Mouse (Mus musculus): Measurements from ENCODE around the gene Tbce. TPM values are rescaled to one million over a fixed set of nuclear protein-coding genes. Genes with fewer than 3 reads are reported as not detected.

The Tbce gene
- total and polyA plus RNA-seq, 3 experiments, result 2.6 to 88.8 (median 56.1) TPM

- ATAC-seq (ENCODE audit: extremely low read depth, insufficient number of reproducible peaks, low FRiP score, poor library complexity, severe bottlenecking), result no peak
- Histone ChIP-seq H3K27me3 (ENCODE audit: insufficient read depth, low read length) (no peaks in the 10 kb centered on the region), H3K36me3 (replicated peaks) (peaks cover 40% of the 10 kb centered on the region), H3K9me3 (replicated peaks) (no peaks in the 10 kb centered on the region), H3K4me3 (ENCODE audit: low read depth, low read length) (peak overlapping the region; percentile 99), H3K4me1 (ENCODE audit: insufficient read depth, low read depth, low read length) (peaks cover 34% of the 10 kb centered on the region)
- DNase-seq (ENCODE audit: low spot score), result peak; percentile 42
- TF ChIP-seq GATA1 (IDR thresholded peaks at IDR 0.05; ENCODE audit: borderline replicate concordance, low read length) (no peak), POLR2AphosphoS5 (IDR thresholded peaks at IDR 0.05; ENCODE audit: insufficient replicate concordance, low read depth, low read length) (no peak), CTCF (IDR thresholded peaks at IDR 0.05; ENCODE audit: low read depth, low read length) (no peak), TAL1 (conservative IDR thresholded peaks at IDR 0.05; ENCODE audit: low read depth, low read length) (no peak), GATA2 (IDR thresholded peaks at IDR 0.05; ENCODE audit: borderline replicate concordance, low read depth, low read length) (no peak)
Observed at GRCm38 (mm10) chr13:13954931-13955330, 84.5 kb downstream of the Tbce start.

DNA sequence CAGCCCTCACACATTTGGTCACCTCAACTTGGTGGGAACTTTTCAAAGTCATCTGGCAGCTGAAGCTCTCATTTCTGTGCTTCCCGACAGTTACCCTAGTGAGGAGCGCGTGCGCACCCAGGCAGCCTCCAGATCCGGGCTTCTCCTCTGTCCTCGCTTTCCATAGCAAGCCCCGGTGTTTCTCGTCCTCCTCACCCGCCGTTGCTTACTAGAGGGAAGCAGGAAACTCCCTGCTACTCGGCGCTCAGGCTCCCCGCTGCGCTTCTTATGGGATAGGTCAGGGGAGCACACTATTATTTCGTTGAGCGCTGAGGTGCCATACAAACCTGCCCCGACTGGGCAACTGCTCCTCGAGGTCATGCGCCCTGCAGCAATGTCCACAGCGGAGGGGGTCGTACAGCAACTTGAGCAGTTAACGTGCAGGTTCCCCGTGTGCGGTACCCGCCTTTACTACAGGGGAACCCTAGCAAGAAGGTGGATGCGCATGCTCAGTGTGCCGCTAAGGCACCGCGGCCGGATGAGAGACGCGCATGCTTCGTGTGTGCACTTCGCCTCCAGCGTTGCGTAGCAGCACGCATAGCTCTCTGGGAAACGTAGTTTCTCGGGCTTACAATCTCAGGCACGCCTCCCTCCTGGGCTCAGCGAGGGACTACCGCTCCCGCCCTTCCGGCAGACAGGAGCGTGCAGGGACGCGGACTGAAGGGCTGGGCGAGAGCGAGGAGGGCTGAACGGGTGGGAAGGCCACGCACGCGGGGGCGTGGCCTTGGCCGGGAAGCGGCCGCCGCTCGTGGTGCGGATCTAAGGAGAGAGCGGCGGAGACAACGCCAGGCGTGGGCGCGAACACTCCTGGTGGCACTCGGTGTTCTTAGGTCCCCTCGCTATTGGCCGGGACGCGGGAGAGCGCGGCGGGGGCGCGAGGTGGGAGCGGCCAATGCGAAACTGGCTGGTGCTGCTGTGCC lies 85.3 kb downstream of the Tbce start, which contains the start of gene B3galnt2:
B3galnt2 (plus strand) TSS at position 596 of the 959 bp plus-strand sequence.
- peak within 1 kb of the TSS; percentile 99 for H3K4me3 ChIP-seq (ENCODE audit: low read depth, low read length)
- no peaks in the 10 kb centered on the region for H3K27me3 ChIP-seq (ENCODE audit: insufficient read depth, low read length)
- peaks cover 35% of the 10 kb centered on the region for H3K36me3 ChIP-seq (replicated peaks)
- peak; percentile 98 for ATAC-seq (ENCODE audit: extremely low read depth, insufficient number of reproducible peaks, low FRiP score, poor library complexity, severe bottlenecking)
- H3K9me3 ChIP-seq (replicated peaks), result no peaks in the 10 kb centered on the region
- peaks cover 29% of the 10 kb centered on the region for H3K4me1 ChIP-seq (ENCODE audit: insufficient read depth, low read depth, low read length)
- TF ChIP-seq GATA1 (IDR thresholded peaks at IDR 0.05; ENCODE audit: borderline replicate concordance, low read length) (no peak), POLR2AphosphoS5 (IDR thresholded peaks at IDR 0.05; ENCODE audit: insufficient replicate concordance, low read depth, low read length) (peak; percentile 58; the same call in 1 of the 2 replicates)
- peak; percentile 89 for DNase-seq (ENCODE audit: low spot score)

Other genes with a start within 250 kb of the Tbce start
- 90.6 and 101 TPM in 2 replicates for gene B3galnt2, start 85.2 kb downstream of the Tbce start, total RNA-seq (2014; fragmentation: Nextera tagmentation)
- 59.1 and 68.8 TPM in 2 replicates for gene B3galnt2, start 85.2 kb downstream of the Tbce start, total RNA-seq (2017)
- 73.3 and 106 TPM in 2 replicates for gene B3galnt2, start 85.2 kb downstream of the Tbce start, polyA plus RNA-seq (2012)
- 57.3 and 61.4 TPM in 2 replicates for gene Arid4b, start 23.6 kb upstream of the Tbce start, total RNA-seq (2014; fragmentation: Nextera tagmentation)
- gene Arid4b, start 23.6 kb upstream of the Tbce start, total RNA-seq (2017), result 38.2 and 51.2 TPM in 2 replicates
- 7.6 and 7.7 TPM in 2 replicates for gene Arid4b, start 23.6 kb upstream of the Tbce start, polyA plus RNA-seq (2012)
- 54.9 and 60.4 TPM in 2 replicates for gene Ggps1, start 23.9 kb upstream of the Tbce start, total RNA-seq (2014; fragmentation: Nextera tagmentation)
- 44.9 and 46.3 TPM in 2 replicates for gene Ggps1, start 23.9 kb upstream of the Tbce start, total RNA-seq (2017)
- gene Ggps1, start 23.9 kb upstream of the Tbce start, polyA plus RNA-seq (2012), result 2.1 and 2.5 TPM in 2 replicates

Data from G1E (cell line).